Mouse (Mus musculus) hindlimb bud, embryonic 11.5 days (tissue): ENCODE measurements around the gene Zic1.

Experiments used
- DNase-seq: peaks from one replicate; pipeline ENCODE4 v3.0.0-alpha.2; 2012; ENCODE audit warnings: low read depth, low spot score; ENCODE audit errors: extremely low spot score

Gene Zic1

DNA sequence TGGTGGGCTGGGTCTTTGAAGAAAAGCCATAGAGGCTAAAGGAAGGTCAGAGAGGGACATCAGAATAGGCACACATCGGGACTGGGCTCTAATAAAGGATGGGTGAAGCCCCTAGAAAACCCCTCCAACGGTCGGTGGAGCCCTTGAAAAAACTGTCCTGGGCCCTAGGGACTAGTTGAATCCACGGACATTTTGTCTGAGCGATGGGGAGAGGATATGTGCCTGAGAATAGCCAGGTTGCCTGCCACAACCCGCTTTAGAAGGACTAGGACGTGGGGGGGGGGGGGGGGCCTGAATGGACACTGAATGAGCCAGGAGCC, 10.4 kb downstream of the Zic1 start:
- DNase-seq = no peak

DNA sequence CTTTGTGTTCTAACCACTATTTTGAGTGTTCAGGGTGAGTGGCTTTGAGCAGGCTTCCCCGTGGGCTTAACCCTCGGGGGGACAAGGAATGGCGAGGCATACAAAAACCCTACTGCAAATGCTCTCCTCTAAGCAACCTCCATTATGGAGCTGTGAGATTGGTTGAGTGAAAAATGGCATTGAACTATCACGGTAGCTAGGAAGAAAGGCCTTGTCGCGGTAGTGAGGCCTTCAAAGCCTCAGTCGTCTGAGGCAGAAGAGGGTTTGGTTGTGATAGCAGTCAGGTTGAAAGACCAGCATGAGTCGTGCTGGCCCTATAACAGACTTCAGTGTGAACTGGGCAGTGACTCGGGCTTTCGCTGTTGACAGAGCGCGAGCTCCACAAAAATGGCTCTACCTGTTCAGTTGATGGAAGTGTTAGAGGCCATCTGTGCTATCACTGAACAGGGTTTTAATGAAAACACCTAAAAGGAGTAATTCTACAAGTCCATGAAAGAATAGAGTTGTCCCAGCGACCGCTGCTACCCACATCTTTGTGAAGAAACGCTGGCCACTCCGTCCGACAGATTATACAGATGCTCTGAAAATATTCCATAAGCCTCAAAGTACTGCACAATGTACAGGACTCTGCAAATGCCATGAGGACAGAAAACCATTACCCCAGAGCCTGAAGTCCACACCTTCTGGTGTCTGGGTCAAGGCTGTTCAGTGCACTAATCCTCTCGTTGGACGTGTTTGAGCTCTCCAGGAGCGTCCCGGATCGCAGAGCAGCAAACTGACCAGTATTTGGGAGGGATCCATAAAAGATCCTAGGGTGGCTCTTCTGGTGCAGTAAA, 11.0 kb downstream of the Zic1 start:
- DNase-seq = no peak

DNA sequence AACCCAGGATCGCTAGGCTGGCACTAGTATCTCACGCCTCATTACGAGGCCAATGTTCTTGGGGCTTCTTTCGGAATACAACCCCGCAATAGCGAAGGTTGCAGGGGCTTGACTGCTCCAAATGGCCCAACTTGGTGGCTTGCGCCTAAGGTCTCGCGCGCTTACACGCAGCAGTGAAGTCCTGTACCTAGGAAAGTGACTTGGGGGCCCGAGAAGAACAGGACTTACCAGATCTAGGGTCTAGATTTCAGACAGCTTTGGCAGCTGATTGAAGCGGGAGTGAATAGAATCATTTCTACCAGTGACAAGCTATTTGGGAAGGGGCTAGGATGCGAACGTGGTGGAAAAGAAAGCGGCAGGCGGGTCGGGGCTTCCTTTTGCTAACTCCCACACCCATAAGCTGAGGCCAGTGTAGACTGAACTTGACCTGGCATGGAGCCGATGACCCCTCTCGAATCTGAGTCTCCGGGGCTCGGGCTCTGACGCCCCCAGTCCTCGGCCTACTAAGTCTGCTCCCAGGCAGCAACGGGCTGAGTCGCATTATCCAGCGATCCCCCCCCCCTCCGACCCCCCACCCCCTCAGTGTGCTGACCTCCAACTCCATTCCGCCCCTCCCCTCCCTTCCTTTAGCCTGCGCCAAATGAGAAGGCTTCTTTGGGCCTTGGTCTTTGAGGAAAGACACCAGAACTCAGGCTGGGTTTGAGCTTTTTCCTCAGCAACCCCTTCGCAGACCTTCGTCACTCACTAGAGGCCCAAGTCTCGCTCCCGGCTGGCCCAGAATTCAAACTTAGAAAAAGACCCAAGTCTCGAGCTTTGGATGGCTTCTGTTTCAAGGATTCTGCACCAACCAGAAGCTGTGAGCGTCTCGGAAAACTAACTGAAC, 11.8 kb downstream of the Zic1 start:
- no peak for DNase-seq

DNA sequence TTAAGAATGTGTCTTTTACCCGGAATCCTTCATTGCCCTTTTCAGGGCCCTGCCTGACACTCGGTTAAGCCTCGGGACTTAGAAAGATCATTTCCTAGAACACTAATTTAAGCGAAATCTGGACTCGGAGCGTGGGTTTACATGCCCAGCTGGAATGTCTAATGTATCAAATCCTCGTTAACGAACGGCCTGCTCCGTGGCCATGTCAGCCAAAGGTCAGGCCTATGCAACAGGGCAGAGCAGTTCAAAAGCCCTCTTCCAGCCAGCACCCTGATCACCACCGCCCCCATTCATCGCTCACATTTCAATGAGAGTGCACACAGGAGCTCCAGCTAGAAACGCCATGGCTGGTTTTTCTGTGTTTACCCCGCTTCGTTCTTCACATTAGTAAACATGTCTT, 12.8 kb downstream of the Zic1 start:
- no peak for DNase-seq

DNA sequence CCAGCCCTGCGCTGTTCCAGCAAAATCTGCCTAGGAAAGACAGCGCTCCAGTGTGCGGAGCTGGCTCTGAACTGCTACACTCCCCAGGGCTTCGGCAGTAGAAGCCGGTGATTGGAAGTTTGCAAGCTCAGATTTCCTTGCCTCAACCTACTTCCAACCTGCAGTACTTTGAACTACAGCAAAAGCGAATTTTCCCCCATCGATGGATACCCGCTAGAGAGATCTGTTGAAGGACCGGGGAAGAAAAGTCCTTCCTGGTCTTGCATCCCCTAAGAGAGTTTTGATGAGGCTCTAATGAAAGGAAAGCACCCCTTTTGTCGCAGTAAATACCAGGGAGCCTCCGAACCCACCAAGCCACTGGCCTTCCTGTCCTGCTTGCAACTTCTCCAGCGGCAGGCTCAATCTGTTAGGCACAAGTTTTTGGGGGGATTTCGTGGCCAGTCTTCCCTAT, 13.6 kb downstream of the Zic1 start:
- DNase-seq = no peak

DNA sequence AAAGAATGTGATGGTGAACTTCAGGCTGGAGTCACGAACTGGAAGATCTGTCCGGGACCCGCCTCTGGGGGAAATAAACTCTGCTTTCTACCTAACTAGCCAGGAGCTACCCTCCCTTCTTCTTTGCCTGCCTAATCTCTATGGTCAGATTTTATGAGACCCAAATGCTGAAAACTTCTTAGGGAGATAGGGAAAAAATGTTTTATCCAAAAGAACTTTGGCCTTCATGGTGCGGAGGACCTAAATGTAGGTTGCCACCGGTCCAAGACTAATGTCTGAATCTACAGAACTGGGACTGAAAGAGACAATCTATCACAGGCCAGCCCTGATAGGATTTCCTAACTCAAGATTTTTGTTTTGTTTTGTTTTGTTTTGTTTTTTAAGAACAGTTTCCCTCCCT, 14.2 kb downstream of the Zic1 start:
- DNase-seq = no peak

DNA sequence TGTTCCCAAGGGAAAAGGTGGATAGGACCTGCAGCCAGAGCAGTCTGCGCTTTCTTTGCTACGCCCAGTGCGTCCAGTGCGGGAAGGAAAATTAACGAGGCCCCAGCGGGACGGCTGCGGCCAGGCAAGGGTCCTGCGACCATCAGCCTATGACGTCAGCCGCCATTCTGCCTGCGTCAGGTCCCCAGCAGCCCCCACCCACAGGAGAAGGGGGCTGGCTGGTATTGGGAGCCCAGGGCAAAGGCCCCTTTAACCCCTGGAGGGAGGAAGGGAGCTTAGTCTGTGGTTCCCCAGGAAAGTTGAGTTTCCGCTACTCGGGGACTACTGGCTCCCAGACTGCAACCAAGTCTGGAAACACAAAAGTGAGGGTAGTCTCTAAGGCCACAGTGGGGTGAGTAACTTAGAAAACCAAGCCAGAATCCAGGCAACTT, 14.7 kb downstream of the Zic1 start:
- DNase-seq = no peak

DNA sequence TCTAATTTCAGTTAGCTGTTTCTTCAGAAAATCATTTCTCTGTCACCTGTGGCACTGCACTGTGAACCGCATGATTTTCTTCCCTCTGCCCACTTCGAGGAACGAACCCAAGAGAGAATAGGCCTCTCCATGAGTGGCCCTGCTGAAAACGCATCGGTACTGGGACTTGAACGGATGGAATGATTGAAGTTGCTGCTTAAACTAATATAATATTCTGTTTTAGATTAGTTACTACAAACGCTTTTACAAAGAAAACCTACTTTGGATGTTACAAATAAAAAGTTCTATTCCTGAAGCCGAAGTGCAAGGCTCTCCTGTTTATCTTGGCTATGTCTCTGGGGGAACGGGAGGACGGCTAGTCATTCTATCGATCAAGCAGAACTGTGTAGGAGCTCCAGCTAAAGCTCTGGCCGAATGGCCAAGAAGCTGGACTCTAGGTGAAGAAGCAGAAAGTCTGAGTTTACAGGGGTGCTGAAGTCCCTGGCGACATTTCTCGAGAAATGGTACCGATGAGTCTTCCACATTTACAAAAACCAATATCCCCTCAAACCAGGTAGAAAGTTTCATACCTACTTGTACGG, 15.3 kb downstream of the Zic1 start:
- no peak for DNase-seq

DNA sequence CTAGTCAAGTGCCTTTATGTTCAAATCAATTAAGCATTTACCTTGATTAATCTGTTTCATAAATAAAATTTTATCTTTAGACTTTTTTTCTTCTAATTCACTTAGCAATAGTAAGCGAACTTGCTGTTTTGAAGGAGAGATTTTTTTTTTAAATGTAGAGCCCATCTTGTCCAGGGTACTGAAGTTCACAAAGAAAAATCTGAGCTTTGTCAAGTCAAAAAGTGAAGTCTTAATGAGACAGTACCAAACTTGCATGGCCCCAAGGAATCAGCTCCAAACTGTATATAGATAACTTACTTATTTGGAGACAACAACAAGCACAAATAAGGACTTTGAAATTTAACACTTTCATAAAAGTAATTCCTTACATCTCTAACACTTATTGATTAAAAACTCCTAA, 16.9 kb downstream of the Zic1 start:
- DNase-seq = no peak

DNA sequence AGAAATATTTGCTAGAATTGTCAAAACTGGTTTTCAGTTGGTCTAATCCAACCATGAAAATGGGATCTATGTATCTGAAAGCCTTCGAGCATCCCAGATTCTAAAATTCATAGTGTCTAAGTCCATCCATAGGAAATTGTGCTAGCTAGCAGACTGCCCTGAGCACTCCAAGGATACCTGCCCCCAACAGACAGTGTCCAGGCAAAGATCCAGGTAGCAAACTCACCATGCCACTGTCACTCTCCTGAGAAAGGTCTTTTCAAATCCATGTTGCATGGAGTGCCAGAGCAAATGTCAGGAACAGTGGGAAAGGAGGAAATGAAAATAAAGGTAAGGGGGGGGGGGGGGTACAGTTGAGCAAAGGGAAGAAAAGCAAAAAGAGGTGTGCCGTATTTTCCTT, 18.0 kb downstream of the Zic1 start:
- DNase-seq = no peak
